Mouse (Mus musculus) cortical plate, adult 2 months (tissue): ENCODE data around the gene Atr.

Experiments used
- CTCF ChIP-seq: fragments of 200-500 bp; IDR thresholded peaks from 2 replicates; pipeline ENCODE4 v1.5.1; 2011; ENCODE audit warnings: mild to moderate bottlenecking, control low read depth, low read length; ENCODE audit not compliant: insufficient read depth; ENCODE audit errors: extremely low read depth
- POLR2A ChIP-seq: fragments of 200-500 bp; IDR thresholded peaks from 2 replicates; pipeline ENCODE4 v1.6.1; 2011; ENCODE audit warnings: mild to moderate bottlenecking, low read length, control low read depth; ENCODE audit not compliant: insufficient read depth; ENCODE audit errors: extremely low read depth

- TF ChIP-seq CTCF (no peak), POLR2A (no peak)
Observed at GRCm38 (mm10) chr9:95882751-95883150, 25.4 kb downstream of the Atr start.
